Mouse (Mus musculus): ENCODE results near the gene Ucn3. TPM values are rescaled to one million over a fixed set of nuclear protein-coding genes. Genes with fewer than 3 reads are reported as not detected.

Gene Ucn3
- polyA plus RNA-seq, 1 experiment from 2014 or later, result not detected

Small RNA genes lying within 50 kb of the gene (microRNA-seq; reads per million reads assigned to microRNA genes)
- not detected for gene Gm22460

Other genes with a start within 250 kb of the Ucn3 start
- gene Calml3, start 141.0 kb downstream of the Ucn3 start, polyA plus RNA-seq (2015; fragmentation: Nextera tagmentation; extraction: Ambion mirVana), result 22.0 and 22.9 TPM in 2 replicates
- gene Calm4, start 107.6 kb downstream of the Ucn3 start, polyA plus RNA-seq (2015; fragmentation: Nextera tagmentation; extraction: Ambion mirVana), result 596 and 780 TPM in 2 replicates
- gene Calm5, start 91.2 kb downstream of the Ucn3 start, polyA plus RNA-seq (2015; fragmentation: Nextera tagmentation; extraction: Ambion mirVana), result 3.2 and 3.5 TPM in 2 replicates
- 141 and 151 TPM in 2 replicates for gene Net1, start 27.1 kb downstream of the Ucn3 start, polyA plus RNA-seq (2015; fragmentation: Nextera tagmentation; extraction: Ambion mirVana)
- not detected in 2 replicates for gene Tubal3, start 27.1 kb downstream of the Ucn3 start, polyA plus RNA-seq (2015; fragmentation: Nextera tagmentation; extraction: Ambion mirVana)
- 2.1 and 2.7 TPM in 2 replicates for gene Akr1c14, start 103.7 kb upstream of the Ucn3 start, polyA plus RNA-seq (2015; fragmentation: Nextera tagmentation; extraction: Ambion mirVana)
- gene Akr1c18, start 205.3 kb upstream of the Ucn3 start, polyA plus RNA-seq (2015; fragmentation: Nextera tagmentation; extraction: Ambion mirVana), result 0.24 and 1.1 TPM in 2 replicates
- 1.5 and 2.1 TPM in 2 replicates for gene Akr1c13, start 245.8 kb upstream of the Ucn3 start, polyA plus RNA-seq (2015; fragmentation: Nextera tagmentation; extraction: Ambion mirVana)